Mouse (Mus musculus): Measurements from ENCODE around the gene Myo15b. TPM values are rescaled to one million over a fixed set of nuclear protein-coding genes. Genes with fewer than 3 reads are reported as not detected.
"Not testable (repeated sequence)": the region's sequence is repeated elsewhere in the genome, so short reads cannot be mapped to it uniquely, and the experiment has no call there.

The Myo15b gene
- total and polyA plus RNA-seq, 2 experiments: 0.28 to 0.51 TPM

DNA sequence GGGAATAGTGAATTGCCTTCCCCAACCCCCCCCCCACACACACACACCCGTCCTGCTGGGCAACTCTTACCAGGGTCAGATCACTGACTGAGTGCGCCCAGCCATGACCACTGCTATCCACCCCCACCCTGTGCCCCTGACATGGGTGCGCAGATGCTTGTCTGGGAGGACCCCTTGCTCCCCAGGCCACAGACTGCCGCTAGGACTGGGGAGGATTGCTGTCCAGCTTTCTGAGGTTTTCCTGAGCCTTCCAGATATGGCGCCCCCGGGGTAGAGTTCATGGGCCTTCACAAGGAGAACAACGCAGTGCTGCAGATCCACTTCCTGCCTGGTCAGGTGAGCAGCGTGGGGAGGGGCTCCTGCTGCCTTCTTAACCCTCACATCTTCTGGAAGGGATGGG, 14.0 kb upstream of the Myo15b start:
- Histone ChIP-seq H3K4me1 (ENCODE audit: control insufficient read depth, insufficient read depth, low read length) (peaks cover 17% of the 10 kb centered on the region), H3K79me2 (ENCODE audit: control insufficient read depth, insufficient read depth, low read length) (no peaks in the 10 kb centered on the region; the same call in 1 of the 2 replicates), H3K27ac (replicated peaks; ENCODE audit: insufficient read depth, low read depth, low read length) (peak overlapping the region; percentile 6; the same call in 1 of the 2 replicates), H3K27me3 (ENCODE audit: control insufficient read depth, insufficient read depth, low read length) (no peaks in the 10 kb centered on the region), H3K4me3 (ENCODE audit: insufficient read depth, low read depth, low read length) (no peak overlapping the region), H3K9ac (ENCODE audit: low read depth, low read length) (peak overlapping the region; percentile 25; the same call in 1 of the 2 replicates), H3K36me3 (ENCODE audit: control insufficient read depth, insufficient read depth, low read length) (peaks cover 10% of the 10 kb centered on the region; the same call in 1 of the 2 replicates)
- TF ChIP-seq POLR2A (IDR thresholded peaks at IDR 0.05; ENCODE audit: extremely low read depth, insufficient read depth, low read length) (no peak), CTCF (IDR thresholded peaks at IDR 0.05; ENCODE audit: low read depth, low read length) (no peak)
- DNase-seq (ENCODE audit: extremely low read depth, low read depth, low spot score): no peak
- WGBS: 55% methylated on average over 8 of the region's 8 CpGs

DNA sequence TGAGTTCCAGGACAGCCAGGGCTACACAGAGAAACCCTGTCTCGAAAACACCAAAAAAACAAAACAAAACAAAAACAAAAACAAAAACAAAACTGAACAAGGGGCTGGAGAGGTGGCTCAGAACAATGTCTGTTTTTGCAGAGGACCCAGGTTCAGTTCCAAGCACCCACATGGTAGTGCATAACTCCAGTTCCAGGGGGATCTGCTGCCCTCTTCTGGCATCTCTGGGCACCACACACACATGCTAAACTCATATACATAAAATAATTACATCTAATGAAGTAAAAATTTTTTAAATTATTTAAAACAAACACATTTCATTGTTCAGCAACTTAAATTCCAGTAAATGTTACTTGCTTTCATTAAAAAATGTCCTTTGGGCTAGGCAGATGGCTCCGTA, 12.4 kb upstream of the Myo15b start:
- H3K36me3 ChIP-seq (ENCODE audit: control insufficient read depth, insufficient read depth, low read length): peaks cover 14% of the 10 kb centered on the region; the same call in 1 of the 2 replicates
- no peak overlapping the region for H3K9ac ChIP-seq (ENCODE audit: low read depth, low read length)
- H3K27ac ChIP-seq (replicated peaks; ENCODE audit: insufficient read depth, low read depth, low read length): no peak overlapping the region
- no peak for DNase-seq (ENCODE audit: extremely low read depth, low read depth, low spot score)
- WGBS: 98% methylated on average over 2 of the region's 2 CpGs
- no peaks in the 10 kb centered on the region for H3K79me2 ChIP-seq (ENCODE audit: control insufficient read depth, insufficient read depth, low read length)
- peaks cover 17% of the 10 kb centered on the region for H3K4me1 ChIP-seq (ENCODE audit: control insufficient read depth, insufficient read depth, low read length)
- H3K4me3 ChIP-seq (ENCODE audit: insufficient read depth, low read depth, low read length): no peak overlapping the region
- no peaks in the 10 kb centered on the region for H3K27me3 ChIP-seq (ENCODE audit: control insufficient read depth, insufficient read depth, low read length)
- TF ChIP-seq CTCF (IDR thresholded peaks at IDR 0.05; ENCODE audit: low read depth, low read length): peak; percentile 11; the same call in 1 of the 2 replicates
- no peak for TF ChIP-seq POLR2A (IDR thresholded peaks at IDR 0.05; ENCODE audit: extremely low read depth, insufficient read depth, low read length)

DNA sequence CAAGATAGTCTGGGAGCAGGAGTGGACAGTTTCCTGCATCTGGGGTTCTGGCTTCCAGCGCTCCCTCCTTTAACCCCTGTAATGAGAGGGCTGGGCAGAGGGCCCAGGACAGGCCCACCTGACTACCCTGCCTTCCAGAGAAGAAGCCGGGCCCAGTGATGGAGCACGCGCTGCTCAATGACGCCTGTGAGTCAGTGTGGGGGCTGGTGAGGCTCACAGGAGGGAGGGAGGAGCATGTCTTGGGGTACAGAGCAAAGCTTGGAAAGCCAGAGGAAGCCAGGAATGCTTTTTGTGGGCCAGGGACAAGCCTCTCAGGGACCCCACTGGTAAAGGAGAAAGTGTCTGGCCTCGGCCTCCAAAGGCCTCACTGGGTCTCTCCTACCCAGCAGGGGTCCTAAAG, 3.5 kb upstream of the Myo15b start:
- TF ChIP-seq CTCF (IDR thresholded peaks at IDR 0.05; ENCODE audit: low read depth, low read length) (no peak), POLR2A (IDR thresholded peaks at IDR 0.05; ENCODE audit: extremely low read depth, insufficient read depth, low read length) (no peak)
- peaks cover 13% of the 10 kb centered on the region; the same call in 1 of the 2 replicates for H3K4me1 ChIP-seq (ENCODE audit: control insufficient read depth, insufficient read depth, low read length)
- H3K4me3 ChIP-seq (ENCODE audit: insufficient read depth, low read depth, low read length): no peak overlapping the region
- H3K79me2 ChIP-seq (ENCODE audit: control insufficient read depth, insufficient read depth, low read length): no peaks in the 10 kb centered on the region
- H3K27me3 ChIP-seq (ENCODE audit: control insufficient read depth, insufficient read depth, low read length): no peaks in the 10 kb centered on the region
- no peak for DNase-seq (ENCODE audit: extremely low read depth, low read depth, low spot score)
- H3K36me3 ChIP-seq (ENCODE audit: control insufficient read depth, insufficient read depth, low read length): peaks cover 14% of the 10 kb centered on the region
- no peak overlapping the region for H3K9ac ChIP-seq (ENCODE audit: low read depth, low read length)
- 91% methylated on average over 6 of the region's 6 CpGs for WGBS
- H3K27ac ChIP-seq (replicated peaks; ENCODE audit: insufficient read depth, low read depth, low read length): no peak overlapping the region

DNA sequence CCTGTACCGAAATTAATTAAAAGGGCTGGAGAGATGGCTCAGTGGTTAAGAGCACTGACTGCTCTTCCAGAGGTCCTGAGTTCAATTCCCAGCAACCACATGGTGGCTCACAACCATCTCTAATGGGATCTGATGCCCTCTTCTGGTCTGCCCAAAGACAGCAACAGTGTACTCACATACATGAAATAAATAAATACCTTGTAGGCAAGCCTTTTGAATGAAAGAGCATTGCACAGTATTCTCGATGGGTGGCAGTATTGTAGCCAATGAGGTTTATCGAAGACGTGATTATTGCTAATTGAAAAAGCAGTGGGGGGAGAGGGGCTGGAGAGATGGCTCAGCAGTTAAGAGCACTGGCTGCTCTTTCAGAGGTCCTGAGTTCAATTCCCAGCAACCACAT, 1.1 kb upstream of the Myo15b start:
- not testable (repeated sequence) for H3K4me3 ChIP-seq (ENCODE audit: insufficient read depth, low read depth, low read length); DNase-seq (ENCODE audit: extremely low read depth, low read depth, low spot score); H3K79me2 ChIP-seq (ENCODE audit: control insufficient read depth, insufficient read depth, low read length); H3K9ac ChIP-seq (ENCODE audit: low read depth, low read length); H3K27ac ChIP-seq (replicated peaks; ENCODE audit: insufficient read depth, low read depth, low read length); H3K36me3 ChIP-seq (ENCODE audit: control insufficient read depth, insufficient read depth, low read length); H3K27me3 ChIP-seq (ENCODE audit: control insufficient read depth, insufficient read depth, low read length)
- WGBS: 95% methylated on average over 4 of the region's 4 CpGs
- peaks cover 13% of the 10 kb centered on the region; the same call in 1 of the 2 replicates for H3K4me1 ChIP-seq (ENCODE audit: control insufficient read depth, insufficient read depth, low read length)

DNA sequence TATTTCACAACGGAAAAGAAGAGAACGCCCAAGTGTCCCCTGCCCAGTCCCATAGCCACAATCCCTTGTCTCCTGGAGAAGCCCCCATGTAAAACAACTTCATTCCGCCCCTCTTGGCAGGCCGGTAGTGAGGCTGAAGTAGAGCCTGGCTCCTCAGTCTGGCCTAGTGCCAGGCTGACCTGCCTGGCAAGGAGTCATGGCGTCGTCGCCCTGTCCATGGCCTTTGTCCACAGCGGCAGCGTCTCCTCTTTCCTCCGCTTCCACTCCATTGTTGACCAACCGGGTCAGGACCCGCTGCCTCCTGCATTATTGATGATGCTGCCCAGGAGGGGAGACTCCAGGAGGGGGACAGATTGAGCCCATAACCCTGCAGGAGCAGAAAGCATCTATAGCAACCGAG, 270 bp upstream of the Myo15b start:
- H3K27ac ChIP-seq (replicated peaks; ENCODE audit: insufficient read depth, low read depth, low read length): no peak overlapping the region
- H3K4me3 ChIP-seq (ENCODE audit: insufficient read depth, low read depth, low read length): no peak overlapping the region
- no peaks in the 10 kb centered on the region for H3K27me3 ChIP-seq (ENCODE audit: control insufficient read depth, insufficient read depth, low read length)
- TF ChIP-seq CTCF (IDR thresholded peaks at IDR 0.05; ENCODE audit: low read depth, low read length) (no peak), POLR2A (IDR thresholded peaks at IDR 0.05; ENCODE audit: extremely low read depth, insufficient read depth, low read length) (no peak)
- 33% methylated on average over 13 of the region's 13 CpGs for WGBS
- H3K9ac ChIP-seq (ENCODE audit: low read depth, low read length): no peak overlapping the region
- H3K4me1 ChIP-seq (ENCODE audit: control insufficient read depth, insufficient read depth, low read length): peaks cover 13% of the 10 kb centered on the region; the same call in 1 of the 2 replicates
- 0 out of 2 replicates have a peak, but pooled peaks cover 3% of the 10 kb centered on the region for H3K36me3 ChIP-seq (ENCODE audit: control insufficient read depth, insufficient read depth, low read length)
- no peaks in the 10 kb centered on the region for H3K79me2 ChIP-seq (ENCODE audit: control insufficient read depth, insufficient read depth, low read length)
- DNase-seq (ENCODE audit: extremely low read depth, low read depth, low spot score): peak; percentile 71

DNA sequence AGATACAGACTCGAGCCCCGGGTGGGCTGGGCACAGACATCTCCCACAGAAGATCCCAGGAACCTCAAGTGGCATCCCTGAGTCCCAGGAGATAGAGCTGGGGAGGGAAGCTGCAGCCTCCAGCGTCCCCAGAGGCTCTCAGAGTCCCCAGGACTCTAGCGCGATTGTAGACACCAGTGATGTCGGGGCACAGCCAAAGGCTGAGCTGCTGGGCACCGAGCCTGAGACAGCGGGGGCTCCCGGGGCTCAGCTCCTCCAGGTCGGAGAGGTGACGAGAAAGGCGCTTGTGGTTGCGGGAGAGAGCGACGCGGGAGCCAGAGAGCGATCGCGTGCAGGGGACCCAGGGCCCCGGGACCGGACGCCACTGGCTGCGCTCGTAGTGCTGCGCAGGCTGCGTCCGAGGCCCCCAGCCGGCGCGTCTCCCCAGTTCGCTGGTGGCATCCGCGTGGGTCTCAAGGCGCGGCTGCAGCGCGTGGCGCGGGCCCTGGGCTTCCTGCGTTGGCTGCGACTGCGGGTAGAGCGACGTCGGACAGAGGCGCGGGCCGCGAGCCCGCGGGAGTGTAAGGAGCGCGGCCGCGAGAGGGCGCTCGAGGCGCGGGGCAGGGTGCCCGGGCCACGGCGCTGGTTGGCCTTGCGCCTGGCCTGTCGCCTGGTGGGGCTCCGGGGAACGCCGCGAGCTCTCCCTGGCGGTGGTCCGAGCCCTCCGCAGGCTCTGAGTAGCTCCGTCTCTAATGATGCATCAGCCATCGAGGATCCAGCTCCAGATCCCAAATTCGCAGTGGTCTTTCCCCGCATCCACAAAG, 1.1 kb downstream of the Myo15b start:
- no peak for DNase-seq (ENCODE audit: extremely low read depth, low read depth, low spot score)
- peaks cover 13% of the 10 kb centered on the region; the same call in 1 of the 2 replicates for H3K4me1 ChIP-seq (ENCODE audit: control insufficient read depth, insufficient read depth, low read length)
- H3K27me3 ChIP-seq (ENCODE audit: control insufficient read depth, insufficient read depth, low read length): no peaks in the 10 kb centered on the region
- peak overlapping the region; percentile 49; the same call in 1 of the 2 replicates for H3K4me3 ChIP-seq (ENCODE audit: insufficient read depth, low read depth, low read length)
- TF ChIP-seq CTCF (IDR thresholded peaks at IDR 0.05; ENCODE audit: low read depth, low read length): peak; percentile 86
- TF ChIP-seq POLR2A (IDR thresholded peaks at IDR 0.05; ENCODE audit: extremely low read depth, insufficient read depth, low read length): no peak
- H3K27ac ChIP-seq (replicated peaks; ENCODE audit: insufficient read depth, low read depth, low read length): no peak overlapping the region
- H3K9ac ChIP-seq (ENCODE audit: low read depth, low read length): peak overlapping the region; percentile 75
- H3K36me3 ChIP-seq (ENCODE audit: control insufficient read depth, insufficient read depth, low read length): no peaks in the 10 kb centered on the region
- no peaks in the 10 kb centered on the region for H3K79me2 ChIP-seq (ENCODE audit: control insufficient read depth, insufficient read depth, low read length)
- WGBS: 2% methylated on average over 73 of the region's 75 CpGs

Measured in liver, adult 2 months (tissue).